Mouse (Mus musculus): Measurements from ENCODE around the gene Epb41l5.

- TF ChIP-seq CTCF (IDR thresholded peaks at IDR 0.05; ENCODE audit: insufficient read depth, low read depth, low read length) (no peak), POLR2A (IDR thresholded peaks at IDR 0.05; ENCODE audit: insufficient read depth, low read depth, low read length) (no peak)
These were observed 48.1 kb upstream of the Epb41l5 start for GRCm38 (mm10) chr1:119696860-119697259.

All from olfactory bulb, adult 2 months (tissue).